Mouse (Mus musculus): ENCODE measurements around the gene Dlgap3.

Gene Dlgap3

DNA sequence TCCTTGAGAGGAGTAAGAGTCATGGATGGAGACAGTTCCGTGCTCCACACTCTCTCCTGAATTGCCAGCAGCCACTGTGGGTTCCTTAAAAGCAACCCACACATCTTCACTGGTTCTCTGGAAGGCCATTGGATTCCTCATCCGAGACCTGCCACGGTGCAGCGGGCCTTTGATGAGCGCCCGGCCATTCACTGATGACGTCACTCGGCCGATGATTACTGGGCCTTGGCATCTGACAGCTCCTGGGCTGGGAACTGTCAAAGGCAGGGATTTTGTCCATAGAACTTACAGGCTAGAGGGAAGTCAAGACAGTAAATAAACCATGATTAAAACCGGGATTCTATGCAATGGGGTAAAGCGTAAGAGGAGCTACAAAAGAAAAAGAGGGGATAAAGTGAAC, 48.0 kb downstream of the Dlgap3 start:
- Histone ChIP-seq H3K27me3 (ENCODE audit: control insufficient read depth, insufficient read depth, low read length, poor library complexity, severe bottlenecking) (no peaks in the 10 kb centered on the region), H3K36me3 (ENCODE audit: control insufficient read depth, insufficient read depth, low read length, poor library complexity, severe bottlenecking) (no peaks in the 10 kb centered on the region)
- no peak for DNase-seq (ENCODE audit: low read depth, low spot score)

DNA sequence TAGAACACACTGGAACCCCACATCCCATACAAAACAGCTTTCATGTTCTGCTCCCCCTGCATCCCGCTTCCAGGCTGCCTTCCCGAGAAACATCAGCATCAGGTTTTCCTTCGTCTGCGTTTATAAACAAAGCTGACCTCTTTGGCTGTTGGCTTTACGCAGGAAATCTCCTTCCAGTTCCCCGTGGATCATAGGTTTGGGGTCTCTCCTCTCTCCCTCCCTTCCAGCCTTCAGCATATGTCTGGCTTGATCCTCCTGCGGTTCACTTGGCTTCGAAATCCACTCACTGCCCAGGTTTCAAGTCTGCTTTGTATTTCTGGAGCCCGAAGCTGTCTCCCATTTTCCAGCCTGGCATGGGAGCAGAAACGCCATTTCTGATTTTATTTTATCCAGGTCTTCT, 54.3 kb downstream of the Dlgap3 start:
- DNase-seq (ENCODE audit: low read depth, low spot score): no peak
- no peaks in the 10 kb centered on the region for H3K27me3 ChIP-seq (ENCODE audit: control insufficient read depth, insufficient read depth, low read length, poor library complexity, severe bottlenecking)
- no peaks in the 10 kb centered on the region for H3K36me3 ChIP-seq (ENCODE audit: control insufficient read depth, insufficient read depth, low read length, poor library complexity, severe bottlenecking)

DNA sequence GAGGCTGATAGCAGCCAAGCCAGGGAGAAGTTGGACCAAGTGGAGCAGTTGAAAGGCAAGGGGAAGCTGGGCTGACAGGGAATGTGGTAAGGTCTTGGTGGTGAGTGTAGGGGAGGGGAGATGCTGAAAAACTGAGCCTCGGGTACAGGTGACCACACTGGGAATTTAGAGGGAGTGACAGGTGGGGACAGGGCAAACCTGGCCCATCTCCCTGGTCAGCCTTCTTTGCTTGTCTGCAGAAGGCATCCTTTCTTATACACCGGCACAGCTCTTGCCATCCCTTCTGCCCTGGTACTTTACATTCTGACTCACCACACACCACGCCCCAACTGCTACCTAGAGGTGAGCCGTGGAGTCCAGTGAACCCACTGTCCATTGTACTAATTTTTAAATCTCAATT, 54.8 kb downstream of the Dlgap3 start:
- no peaks in the 10 kb centered on the region; the same call in 1 of the 2 replicates for H3K27me3 ChIP-seq (ENCODE audit: control insufficient read depth, insufficient read depth, low read length, poor library complexity, severe bottlenecking)
- no peaks in the 10 kb centered on the region for H3K36me3 ChIP-seq (ENCODE audit: control insufficient read depth, insufficient read depth, low read length, poor library complexity, severe bottlenecking)
- no peak for DNase-seq (ENCODE audit: low read depth, low spot score)

DNA sequence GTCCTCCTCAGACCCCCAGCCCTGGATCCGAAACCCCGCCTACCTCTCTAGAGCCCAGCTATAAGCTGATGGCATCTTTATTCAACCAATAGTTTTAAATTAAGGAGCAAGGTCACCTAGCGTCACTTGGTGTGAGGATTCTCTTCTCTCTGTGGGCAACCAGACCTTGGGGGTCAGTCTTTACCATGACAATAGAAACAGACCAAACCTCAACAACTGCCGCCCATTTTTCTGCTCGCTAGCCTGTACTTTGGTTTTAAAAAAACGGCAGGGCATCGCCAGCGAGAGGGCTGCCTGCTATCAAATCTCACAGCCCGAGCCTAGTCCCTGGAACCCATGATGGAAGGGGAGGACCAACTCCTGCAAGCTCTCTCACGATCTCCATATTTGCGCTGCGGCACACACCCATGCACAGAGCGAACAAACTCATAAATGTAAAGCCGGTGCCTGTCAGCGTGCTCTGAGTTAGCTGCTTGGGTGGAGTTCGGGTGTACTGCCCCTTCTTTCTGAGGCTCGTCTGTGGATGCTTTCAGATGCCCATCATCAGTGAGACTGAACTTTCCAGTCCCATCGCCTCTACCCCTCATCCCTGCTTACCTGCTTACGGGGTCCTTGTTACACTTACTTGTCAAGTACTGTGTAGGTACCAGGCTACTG, 55.6 kb downstream of the Dlgap3 start:
- Histone ChIP-seq H3K27me3 (ENCODE audit: control insufficient read depth, insufficient read depth, low read length, poor library complexity, severe bottlenecking) (no peaks in the 10 kb centered on the region; the same call in 1 of the 2 replicates), H3K36me3 (ENCODE audit: control insufficient read depth, insufficient read depth, low read length, poor library complexity, severe bottlenecking) (no peaks in the 10 kb centered on the region)
- DNase-seq (ENCODE audit: low read depth, low spot score): no peak

DNA sequence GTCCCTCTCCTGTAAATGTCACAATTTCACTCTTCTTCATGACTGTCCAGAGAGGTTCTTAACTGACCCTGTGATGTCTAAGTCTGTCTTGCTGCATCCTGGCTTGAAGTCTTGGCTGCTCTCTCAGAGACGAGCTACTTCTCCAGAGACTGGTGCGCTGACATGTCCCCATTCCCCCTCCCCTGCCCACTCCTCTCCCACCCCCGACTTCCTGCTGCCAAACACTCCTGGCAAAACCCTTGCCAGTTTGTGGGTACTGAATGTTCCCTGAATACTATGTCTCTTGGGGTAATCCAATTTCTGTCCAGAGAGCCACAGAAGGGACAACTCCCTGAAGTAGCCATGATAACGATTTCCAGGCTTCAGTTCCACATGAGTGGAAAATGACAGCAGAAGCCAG, 57.1 kb downstream of the Dlgap3 start:
- Histone ChIP-seq H3K27me3 (ENCODE audit: control insufficient read depth, insufficient read depth, low read length, poor library complexity, severe bottlenecking) (no peaks in the 10 kb centered on the region; the same call in 1 of the 2 replicates), H3K36me3 (ENCODE audit: control insufficient read depth, insufficient read depth, low read length, poor library complexity, severe bottlenecking) (no peaks in the 10 kb centered on the region)
- no peak for DNase-seq (ENCODE audit: low read depth, low spot score)

GRCm38 (mm10) chr4:127227051-127227673, 58.2 kb downstream of the Dlgap3 start:
- DNase-seq (ENCODE audit: low read depth, low spot score): no peak
- Histone ChIP-seq H3K27me3 (ENCODE audit: control insufficient read depth, insufficient read depth, low read length, poor library complexity, severe bottlenecking) (no peaks in the 10 kb centered on the region; the same call in 1 of the 2 replicates), H3K36me3 (ENCODE audit: control insufficient read depth, insufficient read depth, low read length, poor library complexity, severe bottlenecking) (no peaks in the 10 kb centered on the region)

DNA sequence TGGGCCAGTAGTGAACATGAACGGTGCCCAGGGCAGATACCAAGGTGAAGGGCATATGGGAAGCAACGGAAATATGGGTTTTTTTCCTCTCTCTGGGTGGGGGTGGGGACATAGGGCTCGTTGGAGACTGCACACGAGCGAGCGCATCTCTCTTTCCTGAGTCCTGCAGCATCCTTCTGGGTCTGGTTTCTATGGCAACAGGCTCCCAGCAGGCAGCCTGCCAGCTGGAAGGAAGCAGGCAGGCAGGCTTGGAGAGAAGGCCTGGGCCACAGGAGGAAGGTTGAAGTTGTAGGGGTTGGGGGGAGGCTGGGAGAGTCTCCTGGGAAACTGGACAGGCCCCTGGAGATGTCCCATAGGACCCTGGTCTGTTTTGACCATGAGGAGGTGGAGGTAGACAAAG, 63.0 kb downstream of the Dlgap3 start:
- no peak for DNase-seq (ENCODE audit: low read depth, low spot score)
- H3K36me3 ChIP-seq (ENCODE audit: control insufficient read depth, insufficient read depth, low read length, poor library complexity, severe bottlenecking): no peaks in the 10 kb centered on the region
- H3K27me3 ChIP-seq (ENCODE audit: control insufficient read depth, insufficient read depth, low read length, poor library complexity, severe bottlenecking): no peaks in the 10 kb centered on the region; the same call in 1 of the 2 replicates

DNA sequence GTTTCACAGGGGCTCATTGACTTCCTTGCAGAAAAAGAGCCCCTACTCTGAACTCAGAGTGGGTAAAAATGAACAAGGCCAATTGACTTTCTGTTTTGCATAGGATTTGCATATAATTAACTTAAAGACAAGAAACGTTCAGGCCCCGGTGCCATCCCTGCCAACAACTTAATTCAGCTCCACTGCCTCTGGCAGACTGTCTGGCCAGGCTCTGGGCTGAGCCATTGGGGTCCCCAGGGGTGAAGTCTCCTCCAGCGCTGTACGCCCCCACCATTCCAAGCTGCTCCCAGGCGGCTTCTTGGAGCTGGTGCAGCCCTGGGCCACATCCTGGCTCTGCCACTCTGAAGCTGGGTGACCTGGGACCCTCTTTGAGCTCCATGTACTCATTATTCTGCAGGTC, 63.5 kb downstream of the Dlgap3 start:
- no peaks in the 10 kb centered on the region; the same call in 1 of the 2 replicates for H3K27me3 ChIP-seq (ENCODE audit: control insufficient read depth, insufficient read depth, low read length, poor library complexity, severe bottlenecking)
- DNase-seq (ENCODE audit: low read depth, low spot score): no peak
- no peaks in the 10 kb centered on the region for H3K36me3 ChIP-seq (ENCODE audit: control insufficient read depth, insufficient read depth, low read length, poor library complexity, severe bottlenecking)

DNA sequence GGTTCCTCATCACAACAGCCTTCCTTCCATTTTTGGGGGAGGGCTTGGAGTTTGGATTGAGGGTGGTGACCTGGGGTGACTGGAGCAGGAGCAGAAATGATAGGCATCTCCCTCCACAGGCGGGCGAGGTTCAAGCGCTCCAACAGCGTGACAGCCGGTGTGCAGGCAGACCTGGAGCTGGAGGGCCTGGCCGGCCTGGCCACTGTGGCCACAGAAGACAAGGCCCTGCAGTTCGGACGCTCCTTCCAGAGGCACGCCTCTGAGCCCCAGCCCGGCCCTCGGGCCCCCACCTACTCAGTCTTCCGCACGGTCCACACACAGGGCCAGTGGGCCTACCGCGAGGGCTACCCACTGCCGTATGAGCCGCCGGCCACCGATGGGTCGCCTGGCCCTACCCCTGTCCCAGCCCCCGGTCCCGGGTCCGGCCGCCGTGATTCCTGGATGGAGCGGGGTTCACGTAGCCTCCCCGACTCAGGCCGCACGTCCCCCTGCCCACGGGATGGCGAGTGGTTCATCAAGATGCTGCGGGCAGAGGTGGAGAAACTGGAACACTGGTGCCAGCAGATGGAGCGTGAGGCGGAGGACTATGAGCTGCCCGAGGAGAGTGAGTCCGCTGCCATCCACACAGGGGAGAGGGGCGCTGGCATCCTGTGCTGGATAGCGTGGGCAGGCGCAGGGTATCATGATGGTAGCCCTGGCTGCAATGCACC, 64.6 kb downstream of the Dlgap3 start:
- no peaks in the 10 kb centered on the region; the same call in 1 of the 2 replicates for H3K27me3 ChIP-seq (ENCODE audit: control insufficient read depth, insufficient read depth, low read length, poor library complexity, severe bottlenecking)

DNA sequence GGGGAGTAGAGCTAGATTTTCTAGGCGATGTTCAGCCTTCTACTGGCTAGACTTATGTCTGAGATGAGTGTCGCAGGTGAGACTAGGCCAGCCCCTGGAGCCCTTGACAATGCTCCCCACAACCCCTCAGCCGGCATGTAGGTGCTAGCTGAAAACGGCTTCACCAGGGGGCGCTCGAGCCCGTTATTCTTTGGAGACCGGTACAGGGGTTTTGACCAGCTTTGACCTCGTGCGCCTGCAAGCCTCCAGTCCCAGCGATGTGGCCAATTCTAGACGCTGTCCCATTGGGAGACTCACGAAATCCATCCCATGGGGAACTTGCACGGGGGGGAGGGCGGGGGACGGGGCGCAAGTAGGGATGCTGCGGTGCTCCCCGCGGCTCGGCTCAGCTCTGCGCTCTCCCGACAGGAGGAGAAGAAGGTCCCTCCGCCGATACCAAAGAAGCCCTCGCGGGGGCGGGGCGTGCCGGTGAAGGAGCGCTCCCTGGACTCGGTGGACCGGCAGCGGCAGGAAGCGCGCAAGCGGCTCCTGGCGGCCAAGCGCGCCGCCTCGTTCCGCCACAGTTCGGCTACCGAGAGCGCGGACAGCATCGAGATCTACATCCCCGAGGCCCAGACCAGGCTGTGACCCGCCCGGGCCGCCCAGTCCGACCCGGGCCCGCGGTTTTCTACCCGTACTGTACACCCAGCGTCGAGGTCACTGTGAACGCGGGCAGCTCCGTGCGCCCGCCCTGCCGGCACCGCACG, 66.9 kb downstream of the Dlgap3 start:
- Histone ChIP-seq H3K36me3 (ENCODE audit: control insufficient read depth, insufficient read depth, low read length, poor library complexity, severe bottlenecking) (no peaks in the 10 kb centered on the region), H3K27me3 (ENCODE audit: control insufficient read depth, insufficient read depth, low read length, poor library complexity, severe bottlenecking) (no peaks in the 10 kb centered on the region)
- peak; percentile 92 for DNase-seq (ENCODE audit: low read depth, low spot score)

More for the DNA sequence above, 64.6 kb downstream of the Dlgap3 start:
- H3K36me3 ChIP-seq (ENCODE audit: control insufficient read depth, insufficient read depth, low read length, poor library complexity, severe bottlenecking): no peaks in the 10 kb centered on the region
- no peak for DNase-seq (ENCODE audit: low read depth, low spot score)

GRCm38 (mm10) chr4:127236631-127237030, 67.6 kb downstream of the Dlgap3 start:
- no peak for DNase-seq (ENCODE audit: low read depth, low spot score)
- Histone ChIP-seq H3K36me3 (ENCODE audit: control insufficient read depth, insufficient read depth, low read length, poor library complexity, severe bottlenecking) (no peaks in the 10 kb centered on the region), H3K27me3 (ENCODE audit: control insufficient read depth, insufficient read depth, low read length, poor library complexity, severe bottlenecking) (no peaks in the 10 kb centered on the region)

- H3K36me3 ChIP-seq (ENCODE audit: control insufficient read depth, insufficient read depth, low read length, poor library complexity, severe bottlenecking): no peaks in the 10 kb centered on the region
These were observed 68.3 kb downstream of the Dlgap3 start for GRCm38 (mm10) chr4:127237271-127237670.

GRCm38 (mm10) chr4:127242696-127243095, 73.7 kb downstream of the Dlgap3 start:
- no peaks in the 10 kb centered on the region for H3K27me3 ChIP-seq (ENCODE audit: control insufficient read depth, insufficient read depth, low read length, poor library complexity, severe bottlenecking)
- H3K36me3 ChIP-seq (ENCODE audit: control insufficient read depth, insufficient read depth, low read length, poor library complexity, severe bottlenecking): peaks cover 2% of the 10 kb centered on the region; the same call in 1 of the 2 replicates
- peak; percentile 72 for DNase-seq (ENCODE audit: low read depth, low spot score)

More at GRCm38 (mm10) chr4:127237271-127237670, 68.3 kb downstream of the Dlgap3 start:
- H3K27me3 ChIP-seq (ENCODE audit: control insufficient read depth, insufficient read depth, low read length, poor library complexity, severe bottlenecking): no peaks in the 10 kb centered on the region
- no peak for DNase-seq (ENCODE audit: low read depth, low spot score)

DNA sequence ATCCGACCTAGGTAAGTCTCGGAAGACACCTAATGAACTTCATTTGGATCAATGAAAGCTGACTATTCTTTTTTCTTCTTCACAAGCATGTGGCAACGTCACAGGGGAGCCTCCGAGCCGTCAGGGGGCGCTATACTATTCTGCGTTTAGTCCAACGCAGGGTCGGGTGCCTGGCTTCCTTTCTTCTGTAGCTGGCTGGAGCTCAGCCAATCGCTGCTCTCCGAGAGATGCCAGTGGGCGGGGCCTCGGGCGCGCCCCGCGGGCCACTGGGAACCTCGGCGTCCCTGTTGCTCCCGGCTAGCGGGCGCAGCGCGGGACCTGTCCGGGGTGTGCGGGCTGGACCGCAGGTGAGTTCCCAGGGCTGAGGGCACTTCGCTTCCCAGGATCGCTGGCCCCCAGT, 74.5 kb downstream of the Dlgap3 start, which contains the start of gene Smim12:
TSS of gene Smim12 (plus strand) at position 233 of the 400 bp plus-strand sequence.
- Histone ChIP-seq H3K27me3 (ENCODE audit: control insufficient read depth, insufficient read depth, low read length, poor library complexity, severe bottlenecking) (no peaks in the 10 kb centered on the region), H3K36me3 (ENCODE audit: control insufficient read depth, insufficient read depth, low read length, poor library complexity, severe bottlenecking) (peaks cover 2% of the 10 kb centered on the region; the same call in 1 of the 2 replicates)
- DNase-seq (ENCODE audit: low read depth, low spot score): peak; percentile 99

Measured in splenic B cell, adult 2 months (primary cell).